Mouse (Mus musculus): ENCODE measurements around the gene Setdb1. TPM values are rescaled to one million over a fixed set of nuclear protein-coding genes. Genes with fewer than 3 reads are reported as not detected.

Gene Setdb1
- polyA plus RNA-seq, 1 experiment from 2014 or later, result 12.0 TPM

- Histone ChIP-seq H3K36me3 (replicated peaks) (peaks cover 76% of the 10 kb centered on the region), H3K27ac (replicated peaks) (no peak overlapping the region)
Measured at GRCm38 (mm10) chr3:95291041-95291440, 66.0 kb downstream of the Setdb1 start.

GRCm38 (mm10) chr3:95290156-95290555, 66.8 kb downstream of the Setdb1 start:
- H3K36me3 ChIP-seq (replicated peaks), result peaks cover 68% of the 10 kb centered on the region
- 78% methylated on average over 6 of the region's 6 CpGs for WGBS (ENCODE audit: insufficient replicate concordance)
- H3K4me2 ChIP-seq, result no peak overlapping the region

More at GRCm38 (mm10) chr3:95291041-95291440, 66.0 kb downstream of the Setdb1 start:
- ATAC-seq (ENCODE audit: insufficient read depth), result no peak
- Histone ChIP-seq H3K9ac (no peak overlapping the region), H3K4me3 (replicated peaks) (no peak overlapping the region), H3K9me3 (replicated peaks) (no peaks in the 10 kb centered on the region), H3K27me3 (no peaks in the 10 kb centered on the region), H3K4me2 (no peak overlapping the region), H3K4me1 (replicated peaks) (peaks cover 47% of the 10 kb centered on the region)
- WGBS (ENCODE audit: insufficient replicate concordance), result 56% methylated on average over 4 of the region's 4 CpGs

DNA sequence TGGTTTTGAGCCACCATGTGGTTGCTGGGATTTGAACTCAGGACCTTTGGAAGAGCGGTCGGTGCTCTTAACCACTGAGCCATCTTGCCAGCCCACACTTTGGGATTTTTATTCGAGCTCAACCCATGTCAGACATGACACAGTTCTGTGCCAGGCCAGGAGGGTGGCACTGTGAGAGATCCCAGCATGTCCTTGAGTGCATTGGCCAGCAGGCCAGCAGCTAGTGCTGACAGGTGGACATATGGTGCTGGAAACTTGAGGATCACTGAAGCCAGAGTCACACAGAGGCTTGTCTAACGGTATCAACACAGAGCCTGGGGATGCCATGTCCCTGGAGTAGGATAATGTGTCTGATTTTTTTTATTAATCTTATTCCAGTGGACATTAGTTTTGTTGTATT, 67.6 kb downstream of the Setdb1 start:
- H3K9me3 ChIP-seq (replicated peaks), result no peaks in the 10 kb centered on the region
- H3K27me3 ChIP-seq, result no peaks in the 10 kb centered on the region
- 82% methylated on average over 4 of the region's 4 CpGs for WGBS (ENCODE audit: insufficient replicate concordance)
- peaks cover 48% of the 10 kb centered on the region for H3K4me1 ChIP-seq (replicated peaks)
- no peak overlapping the region for H3K27ac ChIP-seq (replicated peaks)
- H3K9ac ChIP-seq, result no peak overlapping the region
- no peak overlapping the region for H3K4me2 ChIP-seq
- ATAC-seq (ENCODE audit: insufficient read depth), result no peak
- H3K36me3 ChIP-seq (replicated peaks), result peaks cover 63% of the 10 kb centered on the region
- no peak overlapping the region for H3K4me3 ChIP-seq (replicated peaks)

More at GRCm38 (mm10) chr3:95290156-95290555, 66.8 kb downstream of the Setdb1 start:
- no peak overlapping the region for H3K4me3 ChIP-seq (replicated peaks)
- no peak for ATAC-seq (ENCODE audit: insufficient read depth)
- no peaks in the 10 kb centered on the region for H3K9me3 ChIP-seq (replicated peaks)
- no peak overlapping the region for H3K9ac ChIP-seq
- H3K27ac ChIP-seq (replicated peaks), result no peak overlapping the region
- H3K27me3 ChIP-seq, result no peaks in the 10 kb centered on the region
- H3K4me1 ChIP-seq (replicated peaks), result peaks cover 47% of the 10 kb centered on the region

DNA sequence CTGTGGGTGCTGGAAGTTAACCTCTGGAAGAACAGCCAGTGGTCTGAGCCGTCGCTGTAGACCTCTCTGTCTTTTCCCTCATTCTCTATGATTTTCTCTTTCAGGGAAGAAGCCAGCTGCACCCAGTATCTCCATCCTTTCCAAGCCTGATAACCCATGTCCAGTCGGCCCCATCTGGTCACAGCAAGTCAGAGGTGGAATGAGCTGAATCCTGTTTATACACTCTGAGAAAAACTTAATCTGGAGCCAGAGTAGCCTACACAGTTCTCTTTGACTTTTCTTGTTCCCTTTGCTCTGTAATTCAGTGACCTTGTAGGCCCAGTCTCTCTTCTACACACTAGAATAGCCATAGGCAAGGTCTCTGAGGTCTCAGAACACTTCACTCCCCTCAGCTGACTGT, 69.5 kb downstream of the Setdb1 start:
- Histone ChIP-seq H3K27me3 (no peaks in the 10 kb centered on the region), H3K9ac (no peak overlapping the region), H3K27ac (replicated peaks) (no peak overlapping the region), H3K36me3 (replicated peaks) (peaks cover 51% of the 10 kb centered on the region), H3K4me2 (no peak overlapping the region), H3K4me3 (replicated peaks) (no peak overlapping the region), H3K9me3 (replicated peaks) (no peaks in the 10 kb centered on the region), H3K4me1 (replicated peaks) (peaks cover 41% of the 10 kb centered on the region)
- no peak for ATAC-seq (ENCODE audit: insufficient read depth)
- 75% methylated on average over 3 of the region's 3 CpGs for WGBS (ENCODE audit: insufficient replicate concordance)

DNA sequence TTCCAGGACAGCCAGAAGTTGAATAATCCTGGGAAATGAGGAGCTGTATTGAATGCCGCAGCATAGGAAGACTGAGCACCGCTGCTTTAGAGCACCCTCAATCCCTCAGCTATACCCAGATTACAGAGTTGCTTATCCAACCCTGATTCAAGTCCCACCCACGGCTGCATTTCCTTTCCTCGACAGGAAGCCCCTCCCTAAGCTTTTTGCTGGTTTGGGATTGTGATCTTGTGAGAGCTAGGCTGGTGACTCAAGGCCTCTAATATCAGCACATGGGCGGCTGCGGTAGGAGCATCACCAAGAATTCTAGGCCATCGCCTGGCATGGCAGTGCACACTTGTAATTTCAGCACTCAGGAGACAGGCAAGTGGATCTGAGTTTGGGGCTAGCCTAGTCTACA, 70.5 kb downstream of the Setdb1 start:
- Histone ChIP-seq H3K27ac (replicated peaks) (no peak overlapping the region), H3K4me2 (no peak overlapping the region), H3K4me3 (replicated peaks) (no peak overlapping the region), H3K27me3 (no peaks in the 10 kb centered on the region), H3K36me3 (replicated peaks) (peaks cover 42% of the 10 kb centered on the region), H3K9me3 (replicated peaks) (no peaks in the 10 kb centered on the region), H3K4me1 (replicated peaks) (peaks cover 45% of the 10 kb centered on the region), H3K9ac (no peak overlapping the region)
- ATAC-seq (ENCODE audit: insufficient read depth), result no peak
- WGBS (ENCODE audit: insufficient replicate concordance), result 50% methylated on average over 7 of the region's 7 CpGs

DNA sequence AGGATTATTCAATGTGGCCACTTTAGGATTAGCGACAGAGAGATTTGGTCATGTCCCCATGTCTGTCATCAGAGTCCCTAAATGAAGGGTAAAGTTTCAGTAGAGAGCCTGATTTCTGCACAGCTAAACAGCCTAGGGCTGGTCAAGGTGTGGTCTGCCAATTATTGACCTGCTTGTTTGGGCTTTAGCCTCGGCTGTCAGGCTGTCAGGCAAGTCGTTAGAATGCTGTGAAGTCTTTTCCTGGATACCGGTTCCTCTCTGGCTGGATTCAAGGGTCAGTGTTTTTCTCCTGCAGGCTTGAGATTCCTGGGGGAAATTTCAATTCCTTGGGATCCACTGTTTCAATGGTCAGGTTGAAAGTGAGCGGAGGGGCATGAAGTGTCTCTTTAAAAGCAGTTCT, 71.0 kb downstream of the Setdb1 start:
- no peaks in the 10 kb centered on the region for H3K27me3 ChIP-seq
- H3K9ac ChIP-seq, result no peak overlapping the region
- H3K4me1 ChIP-seq (replicated peaks), result peaks cover 45% of the 10 kb centered on the region
- peaks cover 38% of the 10 kb centered on the region for H3K36me3 ChIP-seq (replicated peaks)
- 0 out of 2 replicates have a peak overlapping the region, but pooled peaks have one; percentile 4 for H3K27ac ChIP-seq (replicated peaks)
- WGBS (ENCODE audit: insufficient replicate concordance), result 65% methylated on average over 5 of the region's 5 CpGs
- H3K4me3 ChIP-seq (replicated peaks), result no peak overlapping the region
- H3K4me2 ChIP-seq, result no peak overlapping the region
- H3K9me3 ChIP-seq (replicated peaks), result no peaks in the 10 kb centered on the region
- ATAC-seq (ENCODE audit: insufficient read depth), result no peak

DNA sequence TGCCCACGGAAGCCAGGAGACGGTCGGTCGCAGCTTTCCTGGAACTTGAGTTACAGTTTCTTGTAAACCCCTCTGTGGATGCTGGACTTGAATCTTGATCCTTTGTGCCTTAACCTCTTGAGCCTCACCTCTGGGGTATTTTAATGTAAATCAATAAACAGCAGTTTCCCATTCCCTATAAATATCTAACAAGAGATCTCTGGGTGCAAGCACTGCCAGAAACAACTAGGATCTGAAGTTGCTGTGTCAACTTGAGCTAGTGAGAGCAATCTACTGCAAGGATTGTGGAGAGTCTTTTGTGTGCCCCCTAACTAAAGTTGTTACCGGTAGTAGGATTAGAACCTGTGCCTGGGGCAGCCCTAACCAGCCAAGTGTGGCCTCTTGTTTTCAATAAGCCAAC, 71.6 kb downstream of the Setdb1 start:
- WGBS (ENCODE audit: insufficient replicate concordance), result 89% methylated on average over 5 of the region's 5 CpGs
- no peak for ATAC-seq (ENCODE audit: insufficient read depth)
- Histone ChIP-seq H3K9me3 (replicated peaks) (no peaks in the 10 kb centered on the region), H3K27ac (replicated peaks) (0 out of 2 replicates have a peak overlapping the region, but pooled peaks have one; percentile 4), H3K9ac (no peak overlapping the region), H3K4me1 (replicated peaks) (peaks cover 49% of the 10 kb centered on the region), H3K27me3 (no peaks in the 10 kb centered on the region), H3K4me2 (no peak overlapping the region), H3K4me3 (replicated peaks) (no peak overlapping the region), H3K36me3 (replicated peaks) (peaks cover 33% of the 10 kb centered on the region)

DNA sequence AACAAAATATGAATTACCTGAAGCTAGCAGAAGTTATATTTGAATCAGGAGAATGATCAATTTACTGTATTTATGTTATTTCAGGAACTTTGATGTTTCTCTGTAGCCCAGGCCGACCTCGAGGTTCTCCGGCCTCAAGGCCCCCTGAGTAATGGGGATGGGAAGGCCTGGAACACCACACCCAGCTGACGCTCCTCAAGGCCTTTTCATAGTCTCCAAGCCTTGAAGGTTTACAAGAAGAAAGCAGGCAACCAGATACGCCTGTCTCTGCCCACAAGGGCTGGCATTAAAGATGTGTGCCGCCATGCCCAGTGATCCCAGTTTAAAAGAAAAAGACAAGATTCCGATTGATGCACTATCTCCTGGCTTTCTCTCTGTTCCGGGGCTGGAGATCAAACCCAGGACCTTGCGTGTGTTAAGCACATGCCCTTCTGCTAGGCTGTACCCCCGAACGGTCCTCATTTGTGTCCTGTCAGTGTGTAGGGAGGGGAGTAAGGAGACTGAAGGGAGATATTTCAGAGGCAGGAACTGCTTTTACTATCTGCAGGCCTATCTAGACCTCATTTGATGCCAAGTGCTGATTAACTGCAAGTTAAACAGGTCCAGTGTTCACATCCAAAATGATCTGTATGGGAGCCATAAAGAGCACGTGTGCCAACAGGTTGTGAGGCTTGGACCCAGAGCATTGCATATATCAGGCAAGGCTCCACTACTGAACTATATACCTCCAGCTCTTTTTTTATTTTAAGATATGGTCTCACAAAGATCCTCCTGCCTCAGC, 72.3 kb downstream of the Setdb1 start:
- peaks cover 54% of the 10 kb centered on the region for H3K4me1 ChIP-seq (replicated peaks)
- H3K4me2 ChIP-seq, result peak overlapping the region; percentile 80
- no peaks in the 10 kb centered on the region for H3K9me3 ChIP-seq (replicated peaks)
- ATAC-seq (ENCODE audit: insufficient read depth), result no peak
- no peaks in the 10 kb centered on the region for H3K27me3 ChIP-seq
- H3K36me3 ChIP-seq (replicated peaks), result peaks cover 26% of the 10 kb centered on the region
- H3K4me3 ChIP-seq (replicated peaks), result peak overlapping the region; percentile 71
- WGBS (ENCODE audit: insufficient replicate concordance), result 83% methylated on average over 12 of the region's 12 CpGs
- H3K27ac ChIP-seq (replicated peaks), result 0 out of 2 replicates have a peak overlapping the region, but pooled peaks have one; percentile 33
- H3K9ac ChIP-seq, result peak overlapping the region; percentile 82; the same call in 1 of the 2 replicates

DNA sequence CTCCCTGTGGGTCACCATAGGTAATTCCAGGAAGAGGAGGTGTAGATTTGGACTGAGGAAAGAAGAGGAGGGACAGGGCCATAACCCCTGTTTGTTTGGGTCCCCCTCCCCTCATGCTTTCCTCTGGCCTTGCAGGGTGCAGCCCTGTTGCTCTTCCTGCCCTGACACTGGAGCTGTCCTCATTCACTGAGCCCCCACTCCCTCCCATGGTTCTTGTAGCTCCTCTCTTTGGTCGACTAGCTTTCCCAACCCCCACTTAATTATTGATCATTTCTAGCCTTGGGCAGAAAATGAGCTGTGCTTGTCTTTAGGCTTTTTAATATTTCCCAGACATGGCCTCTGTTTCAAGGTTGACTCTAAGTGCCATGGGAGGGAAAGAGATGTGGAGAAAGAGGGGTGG, 72.9 kb downstream of the Setdb1 start:
- Histone ChIP-seq H3K36me3 (replicated peaks) (peaks cover 21% of the 10 kb centered on the region), H3K27me3 (no peaks in the 10 kb centered on the region), H3K9ac (peak overlapping the region; percentile 82), H3K4me1 (replicated peaks) (peaks cover 61% of the 10 kb centered on the region), H3K4me3 (replicated peaks) (peak overlapping the region; percentile 71), H3K4me2 (peak overlapping the region; percentile 80), H3K9me3 (replicated peaks) (no peaks in the 10 kb centered on the region), H3K27ac (replicated peaks) (peak overlapping the region; percentile 99)
- WGBS (ENCODE audit: insufficient replicate concordance), result 19% methylated on average over 1 of the region's 1 CpGs
- no peak for ATAC-seq (ENCODE audit: insufficient read depth)

GRCm38 (mm10) chr3:95283589-95283941, 73.4 kb downstream of the Setdb1 start:
- Histone ChIP-seq H3K4me1 (replicated peaks) (peaks cover 66% of the 10 kb centered on the region), H3K27ac (replicated peaks) (peak overlapping the region; percentile 99), H3K4me2 (peak overlapping the region; percentile 80), H3K9ac (peak overlapping the region; percentile 82), H3K4me3 (replicated peaks) (peak overlapping the region; percentile 71), H3K9me3 (replicated peaks) (no peaks in the 10 kb centered on the region), H3K27me3 (no peaks in the 10 kb centered on the region), H3K36me3 (replicated peaks) (peaks cover 18% of the 10 kb centered on the region)
- no peak for ATAC-seq (ENCODE audit: insufficient read depth)
- WGBS (ENCODE audit: insufficient replicate concordance), result 2% methylated on average over 7 of the region's 7 CpGs

GRCm38 (mm10) chr3:95282865-95283588, 74.0 kb downstream of the Setdb1 start:
- Histone ChIP-seq H3K4me1 (replicated peaks) (peaks cover 71% of the 10 kb centered on the region), H3K4me3 (replicated peaks) (peak overlapping the region; percentile 71), H3K9ac (peak overlapping the region; percentile 82)

More at GRCm38 (mm10) chr3:95282865-95283588, 74.0 kb downstream of the Setdb1 start:
- Histone ChIP-seq H3K36me3 (replicated peaks) (peaks cover 13% of the 10 kb centered on the region), H3K27ac (replicated peaks) (peak overlapping the region; percentile 99), H3K4me2 (peak overlapping the region; percentile 80), H3K9me3 (replicated peaks) (no peaks in the 10 kb centered on the region), H3K27me3 (no peaks in the 10 kb centered on the region)
- under 1% methylated on average over 51 of the region's 51 CpGs for WGBS (ENCODE audit: insufficient replicate concordance)
- ATAC-seq (ENCODE audit: insufficient read depth), result peak; percentile 75

Measured in liver, embryonic 15.5 days (tissue).